Mouse (Mus musculus) heart, postnatal 0 days (tissue): Measurements from ENCODE around the gene Ldlr. TPM values are rescaled to one million over a fixed set of nuclear protein-coding genes. Genes with fewer than 3 reads are reported as not detected.

ENCODE experiments used
- ATAC-seq: fragments of 200-750 bp; cut with Nextera tagmentation; 2 replicates; pipeline ENCODE4 v1.8.0; 2017; ENCODE audit warnings: low read depth, moderate number of reproducible peaks, moderate library complexity; ENCODE audit not compliant: insufficient read depth
- DNase-seq: peaks from one replicate; pipeline ENCODE4 v3.0.0-alpha.2; 2016; ENCODE audit warnings: low spot score
- H3K27ac ChIP-seq: fragments of 300-500 bp; sonication (generic); 2 replicates; pipeline ENCODE4 v1.5.1; 2014; ENCODE audit warnings: low read depth, mild to moderate bottlenecking
- H3K27me3 ChIP-seq: fragments of 300-500 bp; sonication (generic); 2 replicates; pipeline ENCODE4 v1.6.1; 2014; ENCODE audit warnings: low read length, mixed read lengths; ENCODE audit not compliant: control insufficient read depth, insufficient read depth
- H3K36me3 ChIP-seq: fragments of 300-500 bp; sonication (generic); replicated peaks from 2 replicates; pipeline ENCODE4 v1.6.1; 2014; ENCODE audit warnings: low read length, mixed read lengths; ENCODE audit not compliant: control insufficient read depth, insufficient read depth
- H3K4me1 ChIP-seq: fragments of 300-500 bp; sonication (generic); 2 replicates; pipeline ENCODE4 v1.6.1; 2014; ENCODE audit warnings: antibody characterized with exemption; ENCODE audit not compliant: control insufficient read depth, insufficient read depth
- H3K4me2 ChIP-seq: fragments of 300-500 bp; sonication (generic); 2 replicates; pipeline ENCODE4 v1.6.1; 2014; ENCODE audit warnings: low read depth, mild to moderate bottlenecking, low read length, moderate library complexity
- H3K4me3 ChIP-seq: fragments of 300-500 bp; sonication (generic); 2 replicates; pipeline ENCODE4 v1.5.1; 2014; ENCODE audit warnings: low read depth, low read length
- H3K9ac ChIP-seq: fragments of 300-500 bp; sonication (generic); replicated peaks from 2 replicates; pipeline ENCODE4 v1.6.1; 2014; ENCODE audit warnings: low read depth, low read length, mixed read lengths
- H3K9me3 ChIP-seq: fragments of 300-500 bp; sonication (generic); replicated peaks from 2 replicates; pipeline ENCODE4 v1.6.1; 2016; ENCODE audit warnings: low read length; ENCODE audit not compliant: control insufficient read depth
- CTCF ChIP-seq: IDR thresholded peaks from 2 replicates; pipeline ENCODE4 v1.5.1; 2016; ENCODE audit warnings: antibody characterized with exemption, control low read depth, low read depth
- EP300 ChIP-seq: IDR thresholded peaks from 2 replicates; pipeline ENCODE4 v1.6.1; 2016; ENCODE audit warnings: antibody characterized with exemption, low read depth
- WGBS: fragments of 180-500 bp; shearing (Covaris S2); extraction: QIAGEN DNeasy Blood & Tissue Kit; methylation state at CpG from one replicate; pipeline ENCODE4 v1.1.7; 2014; 5-methylcytosine and 5-hydroxymethylcytosine counted together
- polyA plus RNA-seq: library from polyadenylated mRNA; unstranded; fragments of >200 nt; fragmentation: Nextera tagmentation; extraction: Ambion mirVana; gene quantifications from 2 replicates; pipeline ENCODE4 v1.2.1, GENCODE M21; 2015
- total RNA-seq: library from RNA; depleted of rRNA; stranded (reverse); fragments of >200 nt; gene quantifications from 2 replicates; pipeline ENCODE4 v1.2.3, GENCODE M21; 2014; ENCODE audit warnings: low replicate concordance

Gene Ldlr
- total and polyA plus RNA-seq, 2 experiments from 2014 or later: 10.9 to 36.8 TPM

DNA sequence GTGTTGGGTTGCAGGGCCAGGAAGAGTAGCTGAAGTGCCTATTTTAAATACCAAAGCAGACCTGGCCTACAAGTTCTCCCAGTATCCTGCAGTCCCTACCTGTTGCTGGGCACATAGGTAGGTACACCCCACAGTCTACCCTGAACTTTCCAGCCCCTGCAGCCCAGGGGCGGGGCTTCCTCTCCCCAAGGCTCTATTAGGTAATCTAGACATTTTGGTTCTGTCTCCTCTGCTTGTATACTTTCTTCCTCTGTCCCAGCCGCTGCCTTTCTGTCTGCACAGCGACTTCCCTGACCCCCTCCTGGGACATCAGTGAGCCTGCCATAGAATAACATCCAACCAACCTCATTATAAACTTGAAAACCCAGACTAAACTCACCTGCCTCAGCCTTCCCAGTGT, 27.1 kb downstream of the Ldlr start:
- Histone ChIP-seq H3K4me1 (peaks cover 48% of the 10 kb centered on the region), H3K9ac (no peak overlapping the region), H3K9me3 (no peaks in the 10 kb centered on the region), H3K27ac (no peak overlapping the region), H3K36me3 (peaks cover 32% of the 10 kb centered on the region), H3K27me3 (no peaks in the 10 kb centered on the region), H3K4me3 (no peak overlapping the region), H3K4me2 (no peak overlapping the region)
- ATAC-seq: no peak
- WGBS: 84% methylated on average over 3 of the region's 3 CpGs
- DNase-seq: no peak
- no peak for TF ChIP-seq CTCF
- TF ChIP-seq EP300: no peak

- peaks cover 48% of the 10 kb centered on the region for H3K4me1 ChIP-seq
- peak; percentile 45 for ATAC-seq
- H3K27ac ChIP-seq: peak overlapping the region; percentile 82
These were observed 28.1 kb downstream of the Ldlr start for GRCm38 (mm10) chr9:21751347-21751746.

DNA sequence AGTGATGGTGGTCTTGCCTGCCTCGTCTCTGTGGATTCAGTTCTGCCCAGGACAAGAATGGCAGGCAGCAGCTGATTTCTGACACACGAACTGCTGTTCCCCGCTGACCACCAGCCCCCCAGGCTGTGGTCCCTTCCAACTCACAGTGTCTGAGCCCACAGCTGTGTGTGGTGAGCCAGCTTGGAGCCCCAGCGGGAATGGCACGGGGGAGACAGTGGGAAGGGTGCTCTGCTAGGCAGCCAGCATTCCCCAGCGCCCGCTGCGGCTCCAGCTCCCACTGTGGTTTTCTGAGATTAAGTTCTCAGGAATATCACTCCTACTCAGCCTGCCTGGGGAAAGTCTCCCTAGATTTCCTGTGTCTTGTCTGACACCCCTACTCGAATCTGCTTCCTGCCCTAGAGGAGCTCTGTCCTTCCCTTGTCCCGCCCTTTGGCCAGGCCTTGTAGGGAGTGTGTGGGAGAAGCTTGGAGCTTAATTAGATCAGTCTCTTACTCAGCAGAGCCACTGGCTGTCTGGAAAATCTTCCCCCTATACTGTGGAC, 29.0 kb downstream of the Ldlr start:
- Histone ChIP-seq H3K4me2 (0 out of 2 replicates have a peak overlapping the region, but pooled peaks have one; percentile 10), H3K9ac (no peak overlapping the region), H3K9me3 (no peaks in the 10 kb centered on the region), H3K27ac (peak overlapping the region; percentile 82), H3K36me3 (peaks cover 16% of the 10 kb centered on the region), H3K4me3 (no peak overlapping the region), H3K4me1 (peaks cover 46% of the 10 kb centered on the region), H3K27me3 (no peaks in the 10 kb centered on the region)
- DNase-seq: peak; percentile 73
- 25% methylated on average over 10 of the region's 10 CpGs for WGBS
- ATAC-seq: 0 out of 2 replicates have a peak, but pooled peaks have one; percentile 16
- TF ChIP-seq CTCF (no peak), EP300 (no peak)

More at GRCm38 (mm10) chr9:21751347-21751746, 28.1 kb downstream of the Ldlr start:
- no peaks in the 10 kb centered on the region for H3K27me3 ChIP-seq
- peak; percentile 64 for DNase-seq
- H3K4me2 ChIP-seq: no peak overlapping the region
- TF ChIP-seq CTCF (peak; percentile 64), EP300 (no peak)
- H3K9me3 ChIP-seq: no peaks in the 10 kb centered on the region
- H3K9ac ChIP-seq: no peak overlapping the region
- WGBS: 43% methylated on average over 6 of the region's 6 CpGs
- H3K36me3 ChIP-seq: peaks cover 22% of the 10 kb centered on the region
- H3K4me3 ChIP-seq: no peak overlapping the region

GRCm38 (mm10) chr9:21754003-21754402, 30.7 kb downstream of the Ldlr start:
- ATAC-seq: peak; percentile 74
- H3K4me2 ChIP-seq: no peak overlapping the region; the same call in 1 of the 2 replicates

GRCm38 (mm10) chr9:21754516-21755321, 31.4 kb downstream of the Ldlr start:
- Histone ChIP-seq H3K27me3 (no peaks in the 10 kb centered on the region), H3K36me3 (peaks cover 5% of the 10 kb centered on the region; the same call in 1 of the 2 replicates), H3K9me3 (no peaks in the 10 kb centered on the region), H3K4me1 (peaks cover 41% of the 10 kb centered on the region), H3K9ac (no peak overlapping the region; the same call in 1 of the 2 replicates), H3K27ac (peak overlapping the region; percentile 69), H3K4me3 (no peak overlapping the region), H3K4me2 (no peak overlapping the region)
- no peak for TF ChIP-seq CTCF
- no peak for TF ChIP-seq EP300
- WGBS: 55% methylated on average over 13 of the region's 13 CpGs
- ATAC-seq (0 out of 2 replicates have a peak, but pooled peaks have one; percentile 12), DNase-seq (peak; percentile 24)

More at GRCm38 (mm10) chr9:21754003-21754402, 30.7 kb downstream of the Ldlr start:
- Histone ChIP-seq H3K9ac (no peak overlapping the region; the same call in 1 of the 2 replicates), H3K4me3 (no peak overlapping the region), H3K27me3 (no peaks in the 10 kb centered on the region), H3K9me3 (no peaks in the 10 kb centered on the region), H3K27ac (peak overlapping the region; percentile 69), H3K36me3 (peaks cover 9% of the 10 kb centered on the region; the same call in 1 of the 2 replicates), H3K4me1 (peaks cover 39% of the 10 kb centered on the region)
- TF ChIP-seq EP300 (0 out of 2 replicates have a peak, but pooled peaks have one; percentile 24), CTCF (peak; percentile 2; the same call in 1 of the 2 replicates)
- 47% methylated on average over 2 of the region's 2 CpGs for WGBS
- peak; percentile 64 for DNase-seq
